Mouse (Mus musculus) kidney, embryonic 16.5 days (tissue): Measurements from ENCODE around the gene Tom1. TPM values are rescaled to one million over a fixed set of nuclear protein-coding genes. Genes with fewer than 3 reads are reported as not detected.

ENCODE experiments used
- ATAC-seq: fragments of 200-750 bp; cut with Nextera tagmentation; 2 replicates; pipeline ENCODE4 v1.8.0; 2017; ENCODE audit warnings: moderate TSS enrichment; ENCODE audit not compliant: low FRiP score, low TSS enrichment
- H3K27ac ChIP-seq: fragments of 300-500 bp; sonication (generic); 2 replicates; pipeline ENCODE4 v1.5.1; 2014; ENCODE audit warnings: low read length
- H3K27me3 ChIP-seq: fragments of 300-500 bp; sonication (generic); 2 replicates; pipeline ENCODE4 v1.6.1; 2014; ENCODE audit warnings: low read length, control low read depth, mixed read lengths; ENCODE audit not compliant: insufficient read depth
- H3K36me3 ChIP-seq: fragments of 300-500 bp; sonication (generic); 2 replicates; pipeline ENCODE4 v1.6.1; 2014; ENCODE audit warnings: low read length, control low read depth, mixed read lengths; ENCODE audit not compliant: insufficient read depth
- H3K4me1 ChIP-seq: fragments of 300-500 bp; sonication (generic); 2 replicates; pipeline ENCODE4 v1.6.1; 2014; ENCODE audit warnings: low read length, control low read depth, mixed read lengths; ENCODE audit not compliant: insufficient read depth
- H3K4me2 ChIP-seq: fragments of 300-500 bp; sonication (generic); replicated peaks from 2 replicates; pipeline ENCODE4 v1.6.1; 2014; ENCODE audit warnings: low read depth, low read length
- H3K4me3 ChIP-seq: fragments of 300-500 bp; sonication (generic); 2 replicates; pipeline ENCODE4 v1.5.1; 2014; ENCODE audit warnings: mild to moderate bottlenecking, low read length
- H3K9ac ChIP-seq: fragments of 300-500 bp; sonication (generic); replicated peaks from 2 replicates; pipeline ENCODE4 v1.6.1; 2014; ENCODE audit warnings: low read length
- H3K9me3 ChIP-seq: fragments of 300-500 bp; sonication (generic); 2 replicates; pipeline ENCODE4 v1.6.1; 2016; ENCODE audit warnings: low read length, control low read depth
- WGBS: fragments of 180-500 bp; shearing (Covaris S2); extraction: QIAGEN DNeasy Blood & Tissue Kit; methylation state at CpG from one replicate; pipeline ENCODE4 v1.1.7; 2014; 5-methylcytosine and 5-hydroxymethylcytosine counted together
- polyA plus RNA-seq: library from polyadenylated mRNA; unstranded; fragments of >200 nt; fragmentation: Nextera tagmentation; extraction: Ambion mirVana; gene quantifications from 2 replicates; pipeline ENCODE4 v1.2.1, GENCODE M21; 2015

Gene Tom1
- 33.8 and 35.7 TPM in 2 replicates for polyA plus RNA-seq

DNA sequence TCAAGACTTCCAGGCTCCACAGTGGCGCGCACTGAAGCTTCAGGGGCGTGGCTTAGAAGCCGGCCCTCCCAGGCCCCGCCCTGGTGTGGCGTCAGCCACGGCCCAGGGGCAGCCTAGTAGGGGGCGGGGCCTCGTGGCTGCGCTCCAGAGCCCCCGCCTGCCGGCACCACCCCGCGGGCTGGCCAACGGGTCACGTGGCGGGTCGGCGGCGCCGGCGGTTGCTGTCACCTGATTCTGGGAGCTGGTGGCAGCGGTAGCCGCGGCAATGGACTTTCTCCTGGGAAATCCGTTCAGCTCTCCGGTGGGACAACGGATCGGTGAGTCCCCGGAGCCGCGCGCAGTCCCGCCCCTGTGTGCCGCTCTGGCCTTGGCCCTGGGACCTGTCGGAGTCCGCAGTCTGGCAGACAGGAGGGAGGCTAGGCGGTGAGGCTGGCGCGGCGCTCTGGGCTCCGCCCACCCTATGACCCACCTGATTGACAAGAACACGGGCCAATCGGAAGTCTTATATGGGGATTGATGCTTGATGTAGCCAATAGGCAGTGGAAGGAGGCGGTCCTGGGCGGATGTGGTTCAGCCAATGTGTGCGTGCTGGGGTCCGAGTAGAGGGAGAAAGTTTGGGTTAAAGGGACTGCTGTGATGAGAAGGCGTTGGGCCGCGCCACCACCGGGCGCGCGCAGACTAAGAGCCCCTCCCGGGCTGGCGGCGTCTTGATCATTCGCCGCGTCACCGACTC, at the start of gene Tom1:
Tom1 (plus strand) TSS at position 195 of the 733 bp plus-strand sequence.
- under 1% methylated on average over 62 of the region's 62 CpGs for WGBS
- peaks cover 24% of the 10 kb centered on the region for H3K36me3 ChIP-seq

DNA sequence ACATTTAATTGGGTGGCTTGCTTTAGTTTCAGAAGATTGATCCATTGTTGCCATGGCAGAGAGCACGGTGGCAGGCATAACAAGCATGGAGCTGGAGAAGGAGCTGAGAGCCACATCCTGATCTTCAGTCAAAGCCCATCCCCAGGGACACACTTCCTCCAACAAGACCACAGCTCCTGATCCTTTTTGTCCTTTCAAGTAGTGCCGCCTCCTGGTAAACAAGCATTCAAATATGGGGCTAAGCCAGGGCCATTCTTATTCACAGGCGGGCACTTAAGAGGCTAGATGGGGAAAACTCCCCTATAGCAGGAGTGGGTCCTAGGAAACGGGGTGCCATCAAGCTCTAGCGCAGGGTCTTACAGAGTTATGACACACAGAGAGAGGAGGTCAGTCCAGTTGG, 46.1 kb upstream of the Tom1 start:
- H3K27ac ChIP-seq: no peak overlapping the region
- H3K4me3 ChIP-seq: no peak overlapping the region
- no peaks in the 10 kb centered on the region for H3K9me3 ChIP-seq
- 87% methylated on average over 5 of the region's 5 CpGs for WGBS
- H3K9ac ChIP-seq: no peak overlapping the region
- no peak for ATAC-seq
- no peak overlapping the region for H3K4me2 ChIP-seq
- H3K36me3 ChIP-seq: no peaks in the 10 kb centered on the region
- peaks cover 5% of the 10 kb centered on the region; the same call in 1 of the 2 replicates for H3K4me1 ChIP-seq
- no peaks in the 10 kb centered on the region for H3K27me3 ChIP-seq

More for the DNA sequence above, at the start of gene Tom1:
- Histone ChIP-seq H3K4me2 (peak within 1 kb of the TSS; percentile 93), H3K27ac (peak within 1 kb of the TSS; percentile 86), H3K27me3 (no peaks in the 10 kb centered on the region), H3K4me1 (peaks cover 7% of the 10 kb centered on the region), H3K4me3 (peak within 1 kb of the TSS; percentile 67), H3K9me3 (no peaks in the 10 kb centered on the region), H3K9ac (peak within 1 kb of the TSS; percentile 73)
- ATAC-seq: peak; percentile 98

DNA sequence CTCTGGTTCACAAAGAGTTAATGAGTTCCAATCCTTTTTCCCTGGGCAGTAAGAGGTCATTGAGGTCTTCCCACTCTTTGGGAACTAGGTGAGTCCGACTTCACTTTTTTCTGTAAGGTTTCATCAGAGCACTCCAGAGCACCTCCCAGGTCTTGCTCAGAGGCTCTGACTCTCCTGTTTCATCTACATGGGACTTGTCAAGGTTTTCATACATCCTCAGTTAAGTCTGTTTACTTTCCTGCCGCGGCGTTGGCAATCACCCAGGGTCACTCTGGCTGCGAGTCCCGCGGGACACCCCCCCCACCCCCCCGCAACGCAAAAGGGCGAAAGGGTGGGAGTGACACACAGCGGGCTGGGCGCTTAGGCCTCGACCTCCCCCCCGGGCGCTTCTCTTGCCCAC, 43.5 kb upstream of the Tom1 start:
- peaks cover 17% of the 10 kb centered on the region for H3K4me1 ChIP-seq
- H3K9me3 ChIP-seq: no peaks in the 10 kb centered on the region
- H3K4me2 ChIP-seq: peak overlapping the region; percentile 40
- H3K4me3 ChIP-seq: peak overlapping the region; percentile 6; the same call in 1 of the 2 replicates
- H3K27me3 ChIP-seq: no peaks in the 10 kb centered on the region
- no peak for ATAC-seq
- 0 out of 2 replicates have a peak overlapping the region, but pooled peaks have one; percentile 44 for H3K9ac ChIP-seq
- 10% methylated on average over 15 of the region's 15 CpGs for WGBS
- no peak overlapping the region for H3K27ac ChIP-seq
- no peaks in the 10 kb centered on the region for H3K36me3 ChIP-seq

DNA sequence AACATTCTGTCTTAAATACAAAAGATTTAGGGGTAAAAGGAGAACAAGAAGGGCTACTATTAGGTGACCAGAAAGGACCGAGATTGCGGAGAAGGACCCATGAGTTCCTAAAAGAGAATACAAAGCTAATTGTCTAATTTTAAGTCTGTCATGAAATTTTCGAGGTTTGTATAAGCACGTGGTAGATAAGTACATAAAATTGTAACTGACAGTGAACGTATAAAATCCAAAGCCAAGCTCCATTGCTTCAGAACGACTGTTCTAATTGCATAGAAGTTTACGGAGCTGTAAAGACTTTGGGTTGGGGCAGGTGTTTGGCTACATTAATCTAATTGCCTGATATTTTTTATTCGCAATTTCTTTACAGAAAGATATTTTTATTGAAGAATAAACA, 40.4 kb upstream of the Tom1 start, which contains the start of gene Hmgxb4:
Hmgxb4 (plus strand) TSS at position 276 of the 394 bp plus-strand sequence.
- Histone ChIP-seq H3K36me3 (no peaks in the 10 kb centered on the region), H3K4me2 (peak within 1 kb of the TSS; percentile 63), H3K27ac (peak within 1 kb of the TSS; percentile 96), H3K4me3 (peak within 1 kb of the TSS; percentile 91), H3K9me3 (no peaks in the 10 kb centered on the region), H3K4me1 (peaks cover 17% of the 10 kb centered on the region), H3K9ac (peak within 1 kb of the TSS; percentile 100), H3K27me3 (no peaks in the 10 kb centered on the region)
- 13% methylated on average over 8 of the region's 8 CpGs for WGBS
- 0 out of 2 replicates have a peak, but pooled peaks have one; percentile 9 for ATAC-seq

DNA sequence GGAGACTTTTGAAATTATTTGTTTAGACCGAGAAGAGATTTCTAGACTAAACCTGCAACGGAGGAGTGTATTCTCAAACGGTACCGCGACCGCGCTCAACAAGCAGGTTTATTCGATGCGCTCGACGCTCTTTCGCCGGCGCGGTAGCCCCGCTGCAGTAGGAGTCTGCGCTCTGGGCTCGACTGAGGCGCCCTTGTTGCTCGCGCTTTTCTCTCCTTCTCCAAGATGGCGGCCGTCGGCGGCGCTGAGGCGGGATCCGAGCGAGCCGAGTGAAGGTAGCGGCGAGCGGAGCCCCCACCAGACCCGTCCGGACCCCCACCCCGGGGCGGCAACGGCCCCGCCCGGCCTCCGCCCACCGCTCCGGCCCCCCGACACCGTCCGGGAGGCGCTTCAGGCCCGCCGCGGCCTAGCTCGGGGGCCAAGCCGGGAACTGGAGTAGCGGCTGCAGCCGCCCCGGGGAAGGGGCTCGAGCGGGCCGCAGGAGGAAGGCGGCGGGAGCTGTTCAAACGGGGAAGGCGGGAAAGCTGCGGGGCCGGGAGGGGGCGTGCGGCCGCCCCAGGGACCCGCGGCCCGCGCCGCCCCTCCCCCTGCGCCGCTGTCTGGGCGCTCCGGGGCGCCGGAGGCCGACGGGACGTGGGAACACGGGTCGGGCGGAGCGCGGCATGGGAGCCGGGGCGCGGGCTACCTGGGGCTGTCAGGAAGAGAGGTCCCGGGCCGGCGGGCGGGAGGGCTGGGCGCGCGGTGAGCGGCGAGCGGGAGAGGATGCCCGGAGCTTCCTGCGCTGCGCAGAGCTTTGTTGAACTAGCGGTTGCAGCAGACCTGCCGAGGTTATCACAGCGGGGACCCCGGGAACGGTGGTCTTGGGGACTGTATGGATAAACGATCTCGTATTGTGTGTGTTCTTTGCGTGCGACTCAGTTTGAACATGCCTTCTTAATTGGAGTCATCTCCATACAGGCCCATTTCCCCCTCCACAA, 39.7 kb upstream of the Tom1 start:
- WGBS: under 1% methylated on average over 85 of the region's 111 CpGs

DNA sequence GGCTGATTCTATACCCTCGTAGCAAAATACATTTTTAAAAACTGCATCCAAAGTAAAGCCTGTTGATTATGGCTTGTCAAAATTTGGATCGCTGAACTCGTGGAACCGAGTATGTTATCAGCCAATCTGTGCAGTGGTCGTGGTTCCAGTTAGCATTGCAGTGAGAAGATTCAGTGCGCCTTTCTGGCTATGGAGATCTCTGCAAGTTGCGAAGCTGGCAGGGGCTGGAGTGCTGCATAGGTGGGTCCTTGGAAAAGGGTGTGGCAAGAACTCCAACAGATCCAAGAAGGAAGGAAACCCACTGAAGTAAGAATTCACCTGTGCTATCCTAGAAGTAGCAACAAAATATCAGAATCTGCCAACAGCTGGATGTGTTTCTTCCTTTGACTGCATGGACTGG, 39.0 kb upstream of the Tom1 start:
- Histone ChIP-seq H3K9me3 (no peaks in the 10 kb centered on the region), H3K36me3 (peaks cover 9% of the 10 kb centered on the region), H3K27ac (peak overlapping the region; percentile 96), H3K4me3 (peak overlapping the region; percentile 91), H3K4me2 (peak overlapping the region; percentile 63), H3K4me1 (peaks cover 17% of the 10 kb centered on the region), H3K9ac (peak overlapping the region; percentile 100), H3K27me3 (no peaks in the 10 kb centered on the region)
- ATAC-seq: no peak
- WGBS: 4% methylated on average over 7 of the region's 7 CpGs

More for the DNA sequence above, 39.7 kb upstream of the Tom1 start:
- ATAC-seq: peak; percentile 95
- Histone ChIP-seq H3K4me3 (peak overlapping the region; percentile 91), H3K27me3 (no peaks in the 10 kb centered on the region), H3K4me1 (peaks cover 17% of the 10 kb centered on the region), H3K9me3 (no peaks in the 10 kb centered on the region), H3K4me2 (peak overlapping the region; percentile 63), H3K36me3 (0 out of 2 replicates have a peak, but pooled peaks cover 3% of the 10 kb centered on the region), H3K27ac (peak overlapping the region; percentile 96), H3K9ac (peak overlapping the region; percentile 100)

DNA sequence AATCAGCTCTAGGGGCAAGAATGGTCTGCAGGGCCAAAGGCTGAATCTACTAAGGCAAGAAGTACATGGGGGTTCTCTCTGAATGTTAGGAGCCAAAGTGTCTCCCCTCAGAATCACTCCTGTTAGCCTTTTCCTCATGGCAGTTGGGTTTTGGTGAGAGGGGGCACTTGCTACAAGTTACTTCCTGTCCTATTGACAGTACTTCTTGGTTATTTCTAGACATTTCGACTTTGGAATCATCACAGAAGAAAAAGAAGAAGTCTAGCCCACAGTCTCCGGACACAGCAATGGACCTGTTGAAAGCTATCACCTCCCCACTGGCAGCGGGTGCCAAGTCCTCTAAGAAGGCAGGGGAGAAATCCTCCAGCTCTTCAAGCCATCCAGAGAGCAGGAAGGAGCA, 33.1 kb upstream of the Tom1 start:
- Histone ChIP-seq H3K4me1 (no peaks in the 10 kb centered on the region), H3K27ac (no peak overlapping the region), H3K36me3 (peaks cover 38% of the 10 kb centered on the region), H3K9ac (no peak overlapping the region), H3K4me2 (no peak overlapping the region), H3K9me3 (no peaks in the 10 kb centered on the region), H3K4me3 (no peak overlapping the region), H3K27me3 (no peaks in the 10 kb centered on the region)
- ATAC-seq: no peak
- WGBS: 96% methylated on average over 3 of the region's 3 CpGs

DNA sequence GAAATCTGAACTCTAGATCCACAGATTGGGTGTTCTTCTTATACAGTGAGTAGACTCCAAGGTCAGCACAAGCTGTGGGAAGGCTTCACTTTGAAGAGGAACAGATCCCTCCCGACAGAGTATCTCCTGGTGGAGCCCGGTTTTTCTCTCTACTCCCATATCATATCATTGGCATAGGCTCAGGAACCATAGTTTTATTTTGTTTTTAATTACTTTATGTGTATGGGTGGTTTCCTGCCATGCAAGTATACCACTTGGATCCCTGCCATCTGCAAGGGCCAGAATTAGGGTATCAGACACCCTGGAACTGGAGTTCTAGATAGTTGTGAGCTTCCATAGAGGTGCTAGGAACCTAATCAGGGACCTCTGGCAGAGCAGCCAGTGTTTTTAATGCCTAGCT, 24.7 kb upstream of the Tom1 start:
- Histone ChIP-seq H3K9me3 (no peaks in the 10 kb centered on the region), H3K27me3 (no peaks in the 10 kb centered on the region), H3K4me1 (no peaks in the 10 kb centered on the region), H3K9ac (no peak overlapping the region), H3K4me3 (no peak overlapping the region), H3K36me3 (peaks cover 31% of the 10 kb centered on the region), H3K27ac (no peak overlapping the region), H3K4me2 (no peak overlapping the region)
- ATAC-seq: no peak
- 94% methylated on average over 2 of the region's 2 CpGs for WGBS

DNA sequence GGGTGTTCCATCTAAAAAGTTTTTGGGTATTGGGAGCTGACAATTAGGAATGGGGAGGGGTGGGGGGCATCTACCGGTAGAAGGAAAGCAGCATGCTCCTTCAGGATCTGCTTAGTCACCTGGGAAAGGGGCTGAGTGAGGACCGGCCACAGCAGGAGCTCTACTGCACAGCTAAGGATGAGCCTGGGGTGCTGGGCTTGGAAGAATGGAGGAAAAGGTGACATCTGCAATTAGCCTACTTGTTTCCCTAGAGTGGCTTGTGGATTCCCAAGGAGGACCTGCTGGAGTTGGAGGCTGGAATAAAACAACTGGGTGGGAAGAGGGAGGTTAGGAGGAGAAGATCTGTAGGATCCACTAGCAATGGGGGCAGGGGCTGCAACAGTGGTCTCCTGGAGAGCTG, 19.9 kb upstream of the Tom1 start:
- WGBS: 66% methylated on average over 2 of the region's 2 CpGs

More for the DNA sequence above, 19.9 kb upstream of the Tom1 start:
- no peak for ATAC-seq
- Histone ChIP-seq H3K9me3 (no peaks in the 10 kb centered on the region), H3K27ac (no peak overlapping the region), H3K36me3 (peaks cover 12% of the 10 kb centered on the region; the same call in 1 of the 2 replicates), H3K4me1 (peaks cover 9% of the 10 kb centered on the region), H3K9ac (no peak overlapping the region), H3K4me2 (no peak overlapping the region), H3K27me3 (no peaks in the 10 kb centered on the region), H3K4me3 (no peak overlapping the region)
